Mouse (Mus musculus) embryo, embryonic 9.5 days (tissue): ENCODE measurements around the gene Klhl29.

ENCODE experiments used
- DNase-seq: peaks from one replicate; pipeline ENCODE4 v3.0.0-alpha.2; 2017; ENCODE audit errors: extremely low spot score

The Klhl29 gene

GRCm38 (mm10) chr12:5254246-5254982 is 121.1 kb downstream of the Klhl29 start:
- DNase-seq, result no peak

DNA sequence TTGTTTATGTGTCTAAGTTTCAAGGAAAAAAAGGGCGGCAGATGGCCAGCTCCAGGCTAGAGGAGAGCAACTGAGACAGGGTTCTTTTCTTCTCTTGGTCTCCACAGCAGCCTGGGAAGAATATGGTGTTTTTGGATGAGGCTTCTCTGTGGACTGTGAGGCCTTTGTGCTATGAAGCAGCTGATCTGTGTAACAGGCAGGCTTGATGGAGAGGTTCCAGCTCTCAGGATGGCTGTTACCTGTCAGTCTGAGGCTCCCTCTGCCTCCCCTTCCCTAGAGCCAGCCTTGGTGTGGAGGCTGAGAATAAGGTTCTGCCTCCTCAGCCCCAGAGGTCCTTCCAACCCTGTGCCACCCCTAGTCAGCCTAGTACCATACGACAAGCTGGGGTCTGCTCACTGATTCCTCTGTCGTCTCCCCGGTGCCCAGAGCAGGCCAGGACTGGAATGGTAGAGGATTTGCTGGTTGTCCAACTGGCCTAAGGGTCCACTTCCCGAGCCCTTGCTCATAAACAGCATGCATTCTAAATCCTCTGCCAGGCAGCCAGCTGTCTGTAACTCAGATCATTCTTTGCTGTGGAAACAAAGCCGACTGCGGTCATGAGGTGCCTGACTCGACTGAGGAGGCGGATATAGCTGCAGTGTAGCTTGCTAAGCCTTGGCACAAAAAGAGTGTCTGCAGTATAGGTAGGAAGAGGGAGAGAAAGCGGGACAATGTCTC is 122.0 kb downstream of the Klhl29 start:
- DNase-seq, result no peak

DNA sequence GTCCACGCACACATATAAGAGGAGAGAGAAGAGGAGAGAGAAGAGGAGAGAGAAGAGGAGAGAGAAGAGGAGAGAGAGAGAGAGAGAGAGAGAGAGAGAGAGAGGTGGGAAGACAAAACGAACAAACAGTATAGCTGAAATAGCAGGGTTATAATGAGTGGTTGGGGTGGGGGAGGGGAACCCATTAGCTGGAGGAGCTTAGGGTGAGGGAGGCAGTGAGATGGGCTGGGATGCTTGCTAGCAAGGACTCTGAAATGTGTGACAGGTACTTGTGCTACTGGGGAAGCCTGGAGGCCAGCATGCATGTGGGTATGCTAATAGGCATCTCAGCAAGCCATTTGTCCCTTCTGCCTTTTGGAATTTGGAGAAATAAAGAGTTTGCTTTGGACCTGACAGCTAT is 122.9 kb downstream of the Klhl29 start:
- DNase-seq, result no peak

- DNase-seq, result peak; percentile 64
These were observed 125.4 kb downstream of the Klhl29 start for GRCm38 (mm10) chr12:5250042-5250441.

- DNase-seq, result no peak
These were observed 126.4 kb downstream of the Klhl29 start for GRCm38 (mm10) chr12:5249068-5249467.

GRCm38 (mm10) chr12:5247505-5247904 is 128.0 kb downstream of the Klhl29 start:
- DNase-seq, result no peak

GRCm38 (mm10) chr12:5246721-5247341 is 128.7 kb downstream of the Klhl29 start:
- DNase-seq, result no peak

GRCm38 (mm10) chr12:5246193-5246621 is 129.3 kb downstream of the Klhl29 start:
- no peak for DNase-seq

GRCm38 (mm10) chr12:5245207-5245597 is 130.3 kb downstream of the Klhl29 start:
- DNase-seq, result no peak

DNA sequence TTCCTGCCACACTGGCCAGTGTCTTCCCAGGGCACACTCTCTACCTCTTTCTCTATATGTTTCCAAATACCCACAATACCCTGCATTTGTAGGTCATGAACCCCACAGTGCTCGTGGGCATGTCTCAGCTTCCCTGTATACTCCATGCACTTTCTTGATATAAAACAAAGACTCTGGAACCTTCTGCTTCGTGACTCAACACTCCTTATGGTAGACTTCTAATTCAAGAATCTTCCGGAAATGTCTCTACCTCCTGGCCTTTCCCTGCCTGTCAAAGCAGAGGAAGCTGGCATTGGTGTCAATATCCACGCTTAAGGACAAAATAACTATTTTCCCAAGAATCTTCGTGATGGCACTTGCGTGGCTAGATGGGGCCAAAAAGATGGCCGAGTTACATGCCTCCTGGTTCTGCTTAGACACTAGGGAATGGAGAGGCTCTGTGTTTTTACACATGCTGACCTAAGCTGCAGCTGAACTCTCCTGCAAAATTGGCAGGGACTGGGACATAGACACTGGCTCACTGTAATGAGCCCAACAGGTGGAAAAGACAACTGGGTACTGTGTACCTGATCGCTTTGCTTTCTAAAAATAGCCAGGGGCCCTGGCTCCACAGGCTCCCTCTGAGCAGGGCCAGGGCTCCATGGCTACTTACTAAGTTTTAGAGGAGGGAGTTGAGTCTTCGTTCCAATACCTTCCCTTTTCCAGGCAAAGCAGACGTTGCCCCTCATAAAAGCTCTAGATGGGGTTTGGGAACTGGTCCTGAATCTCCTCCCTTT is 130.9 kb downstream of the Klhl29 start:
- DNase-seq, result no peak

DNA sequence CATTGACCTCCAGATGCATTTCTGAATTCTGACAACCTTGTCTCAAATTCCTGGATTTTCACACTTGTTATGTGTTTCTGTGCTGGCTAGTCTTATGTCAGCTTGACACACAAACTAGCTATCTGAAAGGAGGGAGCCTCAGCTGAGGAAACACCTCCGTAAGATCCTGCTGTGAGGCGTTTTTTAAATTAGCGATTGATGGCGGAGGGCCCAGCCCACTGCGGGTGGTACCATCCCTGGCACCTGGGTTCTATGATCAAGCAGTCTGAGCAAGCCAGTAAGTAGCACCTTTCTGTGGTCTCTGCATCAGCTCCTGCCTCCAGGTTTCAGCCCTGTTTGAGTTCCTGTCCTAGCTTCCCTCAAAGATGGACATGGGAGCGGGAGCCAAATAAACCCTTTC is 131.6 kb downstream of the Klhl29 start:
- DNase-seq, result no peak

GRCm38 (mm10) chr12:5243449-5243848 is 132.0 kb downstream of the Klhl29 start:
- no peak for DNase-seq

- DNase-seq, result no peak
These were observed 132.7 kb downstream of the Klhl29 start for GRCm38 (mm10) chr12:5242551-5243330.

DNA sequence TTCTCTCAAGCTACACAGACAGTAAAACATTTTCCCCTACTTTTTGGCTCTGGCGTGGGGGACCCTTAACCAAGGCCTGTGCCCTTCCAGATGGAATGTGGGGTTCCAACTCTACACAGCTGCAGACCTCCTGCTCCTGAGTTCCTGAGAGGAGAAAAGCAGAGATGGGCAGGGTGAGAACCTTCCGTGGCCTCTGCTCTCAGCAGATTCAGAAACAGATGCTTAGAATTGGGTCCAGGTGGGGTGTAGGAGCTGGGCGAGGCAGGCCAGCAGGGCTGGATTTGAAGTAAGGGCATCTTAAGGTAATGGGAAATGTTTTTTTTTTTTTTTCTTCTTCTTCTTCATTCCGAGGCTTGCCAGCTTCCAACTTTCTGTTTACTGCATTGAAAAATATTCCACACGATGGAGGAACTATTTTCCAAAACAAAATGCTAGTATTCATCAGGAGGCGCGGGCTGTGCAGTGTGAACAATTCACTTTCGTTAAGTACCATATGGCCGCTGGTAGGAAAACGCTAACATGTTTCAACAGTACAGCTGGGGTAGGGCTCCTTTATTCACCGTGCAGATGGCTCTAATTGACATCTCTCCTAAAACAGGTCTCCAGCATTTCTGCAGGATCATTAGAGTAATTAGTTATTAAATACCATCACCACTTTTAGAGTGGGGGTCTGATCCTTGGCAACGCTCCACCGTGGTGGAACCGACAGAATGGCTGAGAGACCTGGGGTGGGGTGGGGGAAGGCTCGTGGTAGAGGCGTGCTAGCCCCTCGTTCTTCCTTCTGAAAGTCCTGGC is 135.8 kb downstream of the Klhl29 start:
- DNase-seq, result no peak

DNA sequence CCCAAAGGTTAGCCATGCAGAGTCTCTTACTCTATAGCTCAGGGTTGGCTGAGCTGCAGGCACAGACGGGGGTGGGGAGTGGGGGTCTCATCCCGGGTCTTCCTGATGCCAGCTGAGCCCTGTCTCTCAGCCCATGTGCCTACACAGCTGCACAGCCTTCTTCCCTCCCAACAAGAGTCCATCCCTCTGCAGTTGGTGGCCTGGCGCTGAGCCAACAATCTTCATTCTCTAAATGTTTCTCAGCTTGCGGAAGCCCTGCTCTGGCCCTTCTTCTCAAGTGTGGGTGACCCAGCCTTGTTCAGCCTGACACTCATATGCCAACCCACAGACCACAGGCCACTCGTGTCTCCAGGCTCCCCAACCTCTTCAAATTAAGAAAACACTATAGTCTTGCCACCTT is 138.4 kb downstream of the Klhl29 start:
- no peak for DNase-seq

DNA sequence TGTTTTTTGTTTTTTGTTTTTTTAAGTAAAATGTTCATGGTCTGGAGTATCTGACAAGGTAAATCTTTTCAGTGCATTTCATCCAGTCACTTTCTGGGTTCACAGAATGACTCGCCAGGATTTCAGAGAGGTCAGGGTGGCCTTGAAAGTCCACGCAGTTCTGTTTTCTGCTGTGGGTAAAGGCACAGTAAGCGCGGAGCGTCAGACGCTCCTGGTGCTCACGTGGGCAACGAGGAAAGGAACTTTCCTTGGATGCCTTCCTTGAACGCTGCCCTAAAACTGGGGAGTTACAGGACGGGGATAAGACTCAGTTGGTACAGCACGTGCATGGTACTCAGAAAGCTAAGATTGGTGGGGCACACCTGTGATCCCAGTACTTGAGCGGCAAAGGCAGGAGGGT is 139.9 kb downstream of the Klhl29 start:
- DNase-seq, result no peak

DNA sequence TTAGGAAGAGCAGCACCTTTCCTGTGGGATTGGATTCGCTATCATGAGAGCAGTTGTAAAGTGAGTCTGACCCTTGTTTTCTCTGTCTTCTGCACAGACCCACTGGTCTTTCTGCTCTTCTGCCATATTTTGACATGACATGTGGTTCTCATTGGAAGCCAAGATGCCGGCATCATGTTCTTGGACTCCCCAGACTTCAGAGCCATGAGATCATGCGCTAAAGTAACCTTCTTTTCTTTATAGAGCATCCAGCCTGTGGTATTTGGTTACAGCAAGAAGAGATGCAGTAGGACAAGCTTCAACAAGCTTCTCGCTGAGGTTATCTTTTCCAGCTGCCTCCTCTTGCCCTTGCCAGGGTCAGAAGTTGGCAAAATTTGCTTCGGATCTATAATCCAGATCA is 145.0 kb downstream of the Klhl29 start:
- DNase-seq, result no peak

DNA sequence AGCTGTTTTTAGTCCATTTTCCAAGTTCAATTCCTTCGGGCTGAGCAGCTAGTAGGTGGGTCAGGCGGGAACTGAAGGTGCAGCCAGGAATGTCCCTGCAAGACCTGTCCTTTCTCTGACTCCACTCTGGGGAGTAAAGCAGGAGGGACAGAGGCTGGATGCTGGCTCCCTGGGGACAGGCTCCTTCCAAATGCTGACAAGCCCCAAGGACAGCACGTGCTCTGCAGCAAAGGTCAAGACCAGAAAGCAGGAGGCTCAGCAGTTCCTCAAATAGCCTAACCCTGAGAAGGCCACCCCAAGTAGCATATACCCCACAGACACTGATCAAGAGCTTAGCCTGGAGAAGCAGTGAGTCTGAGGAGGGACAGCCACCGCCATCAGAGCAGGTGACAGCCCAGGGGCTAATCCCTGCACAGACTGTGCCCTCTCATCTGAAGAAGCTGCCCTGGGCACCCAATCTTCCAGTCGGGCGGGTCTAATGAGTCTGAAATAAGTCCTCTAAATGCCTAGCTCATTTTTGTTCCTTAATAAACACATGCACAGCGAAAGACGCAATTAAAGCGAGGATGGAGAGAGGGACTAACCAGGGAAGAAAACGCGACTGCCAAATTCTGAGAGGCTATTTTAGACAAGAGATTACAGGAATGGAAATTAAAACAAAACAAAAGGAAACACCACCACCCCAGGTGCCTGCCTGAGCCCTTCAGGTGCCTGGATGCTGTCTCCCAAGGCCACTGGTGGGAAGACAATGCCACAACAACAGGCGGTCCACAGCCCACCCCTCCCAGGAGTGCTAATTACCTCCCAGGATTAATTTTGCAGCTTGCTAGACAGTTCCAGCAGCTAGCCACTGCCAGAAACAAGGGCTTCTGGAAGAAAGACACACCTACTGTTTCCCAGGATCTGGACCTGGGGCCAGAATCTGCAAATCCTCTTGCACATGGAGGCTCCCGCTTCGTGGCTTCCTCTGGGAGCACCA is 148.5 kb downstream of the Klhl29 start:
- DNase-seq, result no peak

GRCm38 (mm10) chr12:5223595-5223994 is 151.9 kb downstream of the Klhl29 start:
- DNase-seq, result no peak
